Mouse (Mus musculus): Measurements from ENCODE around the gene Slc37a1. TPM values are rescaled to one million over a fixed set of nuclear protein-coding genes. Genes with fewer than 3 reads are reported as not detected.

Gene Slc37a1
- polyA plus RNA-seq, 1 experiment from 2014 or later: 9.2 TPM

GRCm38 (mm10) chr17:31312648-31313047 is 26.1 kb downstream of the Slc37a1 start:
- Histone ChIP-seq H3K4me2 (no peak overlapping the region), H3K27me3 (no peaks in the 10 kb centered on the region), H3K36me3 (no peaks in the 10 kb centered on the region), H3K9ac (no peak overlapping the region), H3K9me3 (no peaks in the 10 kb centered on the region), H3K4me3 (no peak overlapping the region), H3K27ac (no peak overlapping the region), H3K4me1 (peaks cover 17% of the 10 kb centered on the region)
- WGBS: 76% methylated on average over 10 of the region's 10 CpGs
- no peak for ATAC-seq (ENCODE audit: borderline replicate concordance, extremely low read depth, low FRiP score, low TSS enrichment)

- no peaks in the 10 kb centered on the region for H3K27me3 ChIP-seq
- H3K36me3 ChIP-seq: no peaks in the 10 kb centered on the region
- peak overlapping the region; percentile 37; the same call in 1 of the 2 replicates for H3K27ac ChIP-seq
- ATAC-seq (ENCODE audit: borderline replicate concordance, extremely low read depth, low FRiP score, low TSS enrichment): no peak
- H3K4me3 ChIP-seq: no peak overlapping the region
- no peak overlapping the region for H3K4me2 ChIP-seq
- H3K9me3 ChIP-seq: no peaks in the 10 kb centered on the region
- no peak overlapping the region for H3K9ac ChIP-seq
- peaks cover 26% of the 10 kb centered on the region for H3K4me1 ChIP-seq
- WGBS: 28% methylated on average over 13 of the region's 13 CpGs
Observed at GRCm38 (mm10) chr17:31315046-31315792, 28.6 kb downstream of the Slc37a1 start.

GRCm38 (mm10) chr17:31315993-31316392 is 29.4 kb downstream of the Slc37a1 start:
- H3K9ac ChIP-seq: no peak overlapping the region
- 0 out of 2 replicates have a peak overlapping the region, but pooled peaks have one; percentile 37 for H3K27ac ChIP-seq
- H3K4me1 ChIP-seq: peaks cover 31% of the 10 kb centered on the region
- H3K4me3 ChIP-seq: no peak overlapping the region
- no peaks in the 10 kb centered on the region for H3K9me3 ChIP-seq
- no peaks in the 10 kb centered on the region for H3K27me3 ChIP-seq
- no peak for ATAC-seq (ENCODE audit: borderline replicate concordance, extremely low read depth, low FRiP score, low TSS enrichment)
- no peak overlapping the region for H3K4me2 ChIP-seq
- 53% methylated on average over 6 of the region's 6 CpGs for WGBS
- H3K36me3 ChIP-seq: no peaks in the 10 kb centered on the region

- Histone ChIP-seq H3K9me3 (no peaks in the 10 kb centered on the region), H3K36me3 (no peaks in the 10 kb centered on the region), H3K4me3 (no peak overlapping the region), H3K4me1 (peaks cover 35% of the 10 kb centered on the region), H3K27ac (no peak overlapping the region), H3K9ac (no peak overlapping the region), H3K4me2 (no peak overlapping the region), H3K27me3 (no peaks in the 10 kb centered on the region)
- WGBS: 79% methylated on average over 3 of the region's 3 CpGs
- no peak for ATAC-seq (ENCODE audit: borderline replicate concordance, extremely low read depth, low FRiP score, low TSS enrichment)
Observed at GRCm38 (mm10) chr17:31316998-31317397, 30.4 kb downstream of the Slc37a1 start.

- H3K4me2 ChIP-seq: no peak overlapping the region
- no peaks in the 10 kb centered on the region for H3K9me3 ChIP-seq
- H3K27ac ChIP-seq: no peak overlapping the region
- no peak overlapping the region for H3K4me3 ChIP-seq
- WGBS: 44% methylated on average over 22 of the region's 22 CpGs
- no peaks in the 10 kb centered on the region for H3K36me3 ChIP-seq
- no peak overlapping the region for H3K9ac ChIP-seq
- H3K27me3 ChIP-seq: no peaks in the 10 kb centered on the region
- H3K4me1 ChIP-seq: peaks cover 38% of the 10 kb centered on the region
- ATAC-seq (ENCODE audit: borderline replicate concordance, extremely low read depth, low FRiP score, low TSS enrichment): no peak
Observed at GRCm38 (mm10) chr17:31317521-31318272, 31.1 kb downstream of the Slc37a1 start.

- H3K4me1 ChIP-seq: peaks cover 48% of the 10 kb centered on the region
- 77% methylated on average over 19 of the region's 19 CpGs for WGBS
- H3K36me3 ChIP-seq: no peaks in the 10 kb centered on the region
- H3K4me2 ChIP-seq: no peak overlapping the region
- no peak overlapping the region for H3K4me3 ChIP-seq
- H3K27ac ChIP-seq: peak overlapping the region; percentile 76
- ATAC-seq (ENCODE audit: borderline replicate concordance, extremely low read depth, low FRiP score, low TSS enrichment): no peak
- H3K9ac ChIP-seq: no peak overlapping the region
- no peaks in the 10 kb centered on the region for H3K9me3 ChIP-seq
- no peaks in the 10 kb centered on the region for H3K27me3 ChIP-seq
Observed at GRCm38 (mm10) chr17:31318906-31319767, 32.5 kb downstream of the Slc37a1 start.

- no peak for ATAC-seq (ENCODE audit: borderline replicate concordance, extremely low read depth, low FRiP score, low TSS enrichment)
- Histone ChIP-seq H3K36me3 (no peaks in the 10 kb centered on the region), H3K9me3 (no peaks in the 10 kb centered on the region), H3K27me3 (no peaks in the 10 kb centered on the region), H3K4me2 (no peak overlapping the region), H3K9ac (no peak overlapping the region), H3K27ac (no peak overlapping the region), H3K4me3 (no peak overlapping the region), H3K4me1 (peaks cover 57% of the 10 kb centered on the region)
- 75% methylated on average over 12 of the region's 12 CpGs for WGBS
Observed at GRCm38 (mm10) chr17:31321425-31321824, 34.8 kb downstream of the Slc37a1 start.

GRCm38 (mm10) chr17:31322446-31322845 is 35.9 kb downstream of the Slc37a1 start:
- Histone ChIP-seq H3K27ac (no peak overlapping the region; the same call in 1 of the 2 replicates), H3K4me3 (no peak overlapping the region), H3K36me3 (no peaks in the 10 kb centered on the region), H3K4me1 (peaks cover 58% of the 10 kb centered on the region), H3K4me2 (no peak overlapping the region), H3K9me3 (no peaks in the 10 kb centered on the region), H3K9ac (no peak overlapping the region), H3K27me3 (no peaks in the 10 kb centered on the region)
- ATAC-seq (ENCODE audit: borderline replicate concordance, extremely low read depth, low FRiP score, low TSS enrichment): no peak
- 63% methylated on average over 4 of the region's 4 CpGs for WGBS

GRCm38 (mm10) chr17:31323379-31323778 is 36.8 kb downstream of the Slc37a1 start:
- Histone ChIP-seq H3K27me3 (no peaks in the 10 kb centered on the region), H3K9me3 (no peaks in the 10 kb centered on the region), H3K9ac (no peak overlapping the region), H3K36me3 (no peaks in the 10 kb centered on the region), H3K4me1 (peaks cover 58% of the 10 kb centered on the region), H3K27ac (no peak overlapping the region), H3K4me3 (no peak overlapping the region), H3K4me2 (no peak overlapping the region)
- WGBS: 68% methylated on average over 4 of the region's 4 CpGs
- no peak for ATAC-seq (ENCODE audit: borderline replicate concordance, extremely low read depth, low FRiP score, low TSS enrichment)

- Histone ChIP-seq H3K27me3 (no peaks in the 10 kb centered on the region), H3K36me3 (no peaks in the 10 kb centered on the region), H3K9ac (no peak overlapping the region), H3K4me3 (no peak overlapping the region), H3K27ac (no peak overlapping the region), H3K9me3 (no peaks in the 10 kb centered on the region), H3K4me2 (no peak overlapping the region), H3K4me1 (peaks cover 55% of the 10 kb centered on the region)
- ATAC-seq (ENCODE audit: borderline replicate concordance, extremely low read depth, low FRiP score, low TSS enrichment): no peak
- WGBS: 79% methylated on average over 8 of the region's 8 CpGs
Observed at GRCm38 (mm10) chr17:31324227-31324626, 37.6 kb downstream of the Slc37a1 start.

GRCm38 (mm10) chr17:31325451-31326219 is 39.0 kb downstream of the Slc37a1 start:
- H3K27me3 ChIP-seq: no peaks in the 10 kb centered on the region
- no peak overlapping the region for H3K4me3 ChIP-seq
- no peak overlapping the region for H3K4me2 ChIP-seq
- H3K27ac ChIP-seq: peak overlapping the region; percentile 74
- H3K9me3 ChIP-seq: no peaks in the 10 kb centered on the region
- ATAC-seq (ENCODE audit: borderline replicate concordance, extremely low read depth, low FRiP score, low TSS enrichment): peak; percentile 35; the same call in 1 of the 2 replicates
- no peaks in the 10 kb centered on the region for H3K36me3 ChIP-seq
- H3K4me1 ChIP-seq: peaks cover 42% of the 10 kb centered on the region
- 46% methylated on average over 13 of the region's 13 CpGs for WGBS
- H3K9ac ChIP-seq: no peak overlapping the region

All from lung, embryonic 15.5 days (tissue).